Mouse (Mus musculus) liver, embryonic 16.5 days (tissue): ENCODE measurements around the gene Adgrf5. TPM values are rescaled to one million over a fixed set of nuclear protein-coding genes. Genes with fewer than 3 reads are reported as not detected.
"Not testable (repeated sequence)": the region's sequence is repeated elsewhere in the genome, so short reads cannot be mapped to it uniquely, and the experiment has no call there.

Source experiments
- ATAC-seq: fragments of 200-750 bp; cut with Nextera tagmentation; 2 replicates; pipeline ENCODE4 v1.8.0; 2017; ENCODE audit warnings: low read depth, mild to moderate bottlenecking, moderate number of reproducible peaks, moderate library complexity
- H3K27ac ChIP-seq: fragments of 300-500 bp; sonication (generic); 2 replicates; pipeline ENCODE4 v1.5.1; 2014; ENCODE audit warnings: mild to moderate bottlenecking, low read length
- H3K27me3 ChIP-seq: fragments of 300-500 bp; sonication (generic); 2 replicates; pipeline ENCODE4 v1.6.1; 2014; ENCODE audit warnings: low read depth, low read length, mixed read lengths; ENCODE audit not compliant: control insufficient read depth, insufficient read depth
- H3K36me3 ChIP-seq: fragments of 300-500 bp; sonication (generic); 2 replicates; pipeline ENCODE4 v1.6.1; 2014; ENCODE audit warnings: mild to moderate bottlenecking; ENCODE audit not compliant: control insufficient read depth, insufficient read depth
- H3K4me1 ChIP-seq: fragments of 300-500 bp; sonication (generic); 2 replicates; pipeline ENCODE4 v1.6.1; 2014; ENCODE audit warnings: low read depth, low read length, mixed read lengths; ENCODE audit not compliant: control insufficient read depth
- H3K4me2 ChIP-seq: fragments of 300-500 bp; sonication (generic); 2 replicates; pipeline ENCODE4 v1.6.1; 2014; ENCODE audit warnings: low read depth, low read length, mixed read lengths
- H3K4me3 ChIP-seq: fragments of 300-500 bp; sonication (generic); 2 replicates; pipeline ENCODE4 v1.5.1; 2014; ENCODE audit warnings: low read depth, mild to moderate bottlenecking, low read length
- H3K9ac ChIP-seq: fragments of 300-500 bp; sonication (generic); 2 replicates; pipeline ENCODE4 v1.6.1; 2014; ENCODE audit warnings: low read depth, low read length
- H3K9me3 ChIP-seq: fragments of 300-500 bp; sonication (generic); replicated peaks from 2 replicates; pipeline ENCODE4 v1.6.1; 2016; ENCODE audit warnings: low read length; ENCODE audit not compliant: control insufficient read depth
- WGBS: fragments of 180-500 bp; shearing (Covaris S2); extraction: QIAGEN DNeasy Blood & Tissue Kit; methylation state at CpG from one replicate; pipeline ENCODE4 v1.1.7; 2014; ENCODE audit not compliant: insufficient replicate concordance; 5-methylcytosine and 5-hydroxymethylcytosine counted together
- polyA plus RNA-seq: library from polyadenylated mRNA; unstranded; fragments of >200 nt; fragmentation: Nextera tagmentation; extraction: Ambion mirVana; gene quantifications from 2 replicates; pipeline ENCODE4 v1.2.1, GENCODE M21; 2015

The Adgrf5 gene
- polyA plus RNA-seq, 1 experiment from 2014 or later: 3.8 TPM

- Histone ChIP-seq H3K9ac (no peak overlapping the region), H3K27ac (no peak overlapping the region)
- WGBS: 46% methylated on average over 2 of the region's 2 CpGs
Observed at GRCm38 (mm10) chr17:43337643-43338042, 22.6 kb upstream of the Adgrf5 start.

GRCm38 (mm10) chr17:43338279-43338678 lies 22.0 kb upstream of the Adgrf5 start:
- H3K4me3 ChIP-seq: no peak overlapping the region
- no peak for ATAC-seq
- 56% methylated on average over 3 of the region's 3 CpGs for WGBS
- H3K9me3 ChIP-seq: no peaks in the 10 kb centered on the region
- H3K4me2 ChIP-seq: no peak overlapping the region
- peaks cover 5% of the 10 kb centered on the region; the same call in 1 of the 2 replicates for H3K4me1 ChIP-seq
- H3K9ac ChIP-seq: no peak overlapping the region
- no peaks in the 10 kb centered on the region for H3K27me3 ChIP-seq
- no peak overlapping the region for H3K27ac ChIP-seq
- H3K36me3 ChIP-seq: no peaks in the 10 kb centered on the region

More at GRCm38 (mm10) chr17:43337643-43338042, 22.6 kb upstream of the Adgrf5 start:
- H3K36me3 ChIP-seq: no peaks in the 10 kb centered on the region
- H3K4me1 ChIP-seq: peaks cover 5% of the 10 kb centered on the region; the same call in 1 of the 2 replicates
- H3K4me3 ChIP-seq: no peak overlapping the region
- H3K9me3 ChIP-seq: no peaks in the 10 kb centered on the region
- H3K4me2 ChIP-seq: no peak overlapping the region
- H3K27me3 ChIP-seq: no peaks in the 10 kb centered on the region
- no peak for ATAC-seq

GRCm38 (mm10) chr17:43346499-43346898 lies 13.8 kb upstream of the Adgrf5 start:
- not testable (repeated sequence) for H3K9ac ChIP-seq, H3K9me3 ChIP-seq, H3K36me3 ChIP-seq, H3K4me2 ChIP-seq, H3K27me3 ChIP-seq, ATAC-seq, H3K4me3 ChIP-seq, H3K4me1 ChIP-seq, H3K27ac ChIP-seq
- WGBS: 62% methylated on average over 2 of the region's 2 CpGs

- no peak overlapping the region for H3K4me2 ChIP-seq
- ATAC-seq: peak; percentile 21; the same call in 1 of the 2 replicates
- no peak overlapping the region for H3K9ac ChIP-seq
- 33% methylated on average over 9 of the region's 9 CpGs for WGBS
- H3K9me3 ChIP-seq: no peaks in the 10 kb centered on the region
- H3K27me3 ChIP-seq: peaks cover 22% of the 10 kb centered on the region
- H3K36me3 ChIP-seq: no peaks in the 10 kb centered on the region
- no peak overlapping the region for H3K4me3 ChIP-seq
- H3K4me1 ChIP-seq: no peaks in the 10 kb centered on the region
- H3K27ac ChIP-seq: no peak overlapping the region
Observed at GRCm38 (mm10) chr17:43357902-43358539, 2.2 kb upstream of the Adgrf5 start.

- WGBS: 32% methylated on average over 11 of the region's 11 CpGs
- peaks cover 22% of the 10 kb centered on the region for H3K27me3 ChIP-seq
- no peaks in the 10 kb centered on the region for H3K36me3 ChIP-seq
- no peak overlapping the region for H3K27ac ChIP-seq
- no peaks in the 10 kb centered on the region for H3K4me1 ChIP-seq
- H3K4me2 ChIP-seq: no peak overlapping the region
- no peaks in the 10 kb centered on the region for H3K9me3 ChIP-seq
- H3K9ac ChIP-seq: no peak overlapping the region
- H3K4me3 ChIP-seq: no peak overlapping the region
- no peak for ATAC-seq
Observed at GRCm38 (mm10) chr17:43361021-43361420, 770 bp downstream of the Adgrf5 start.

- no peak for ATAC-seq
- Histone ChIP-seq H3K4me3 (no peak overlapping the region), H3K27me3 (peaks cover 22% of the 10 kb centered on the region; the same call in 1 of the 2 replicates), H3K27ac (no peak overlapping the region), H3K4me1 (no peaks in the 10 kb centered on the region), H3K36me3 (no peaks in the 10 kb centered on the region), H3K9me3 (no peaks in the 10 kb centered on the region), H3K4me2 (no peak overlapping the region), H3K9ac (no peak overlapping the region)
- WGBS: 48% methylated on average over 11 of the region's 11 CpGs
Observed at GRCm38 (mm10) chr17:43362362-43362761, 2.1 kb downstream of the Adgrf5 start.

GRCm38 (mm10) chr17:43362881-43363280 lies 2.6 kb downstream of the Adgrf5 start:
- Histone ChIP-seq H3K4me1 (no peaks in the 10 kb centered on the region), H3K9ac (no peak overlapping the region), H3K9me3 (no peaks in the 10 kb centered on the region), H3K4me2 (no peak overlapping the region), H3K36me3 (no peaks in the 10 kb centered on the region), H3K4me3 (no peak overlapping the region), H3K27ac (no peak overlapping the region), H3K27me3 (peaks cover 19% of the 10 kb centered on the region; the same call in 1 of the 2 replicates)
- WGBS: 46% methylated on average over 6 of the region's 6 CpGs
- ATAC-seq: no peak

GRCm38 (mm10) chr17:43363921-43364320 lies 3.7 kb downstream of the Adgrf5 start:
- Histone ChIP-seq H3K27ac (no peak overlapping the region), H3K4me2 (no peak overlapping the region), H3K4me3 (no peak overlapping the region), H3K9ac (no peak overlapping the region), H3K36me3 (no peaks in the 10 kb centered on the region), H3K27me3 (peaks cover 13% of the 10 kb centered on the region; the same call in 1 of the 2 replicates), H3K4me1 (no peaks in the 10 kb centered on the region), H3K9me3 (no peaks in the 10 kb centered on the region)
- ATAC-seq: no peak
- WGBS: 37% methylated on average over 6 of the region's 6 CpGs

- H3K27ac ChIP-seq: no peak overlapping the region
- H3K4me3 ChIP-seq: no peak overlapping the region
- H3K27me3 ChIP-seq: peaks cover 9% of the 10 kb centered on the region; the same call in 1 of the 2 replicates
- H3K9ac ChIP-seq: no peak overlapping the region
- no peak for ATAC-seq
- no peaks in the 10 kb centered on the region for H3K4me1 ChIP-seq
- H3K36me3 ChIP-seq: no peaks in the 10 kb centered on the region
- no peak overlapping the region for H3K4me2 ChIP-seq
- H3K9me3 ChIP-seq: no peaks in the 10 kb centered on the region
- 61% methylated on average over 6 of the region's 6 CpGs for WGBS
Observed at GRCm38 (mm10) chr17:43365297-43365696, 5.0 kb downstream of the Adgrf5 start.
